Mouse (Mus musculus): Measurements from ENCODE around the gene Hspa1a.
"Not testable (repeated sequence)": the region's sequence is repeated elsewhere in the genome, so short reads cannot be mapped to it uniquely, and the experiment has no call there.

Gene Hspa1a

GRCm38 (mm10) chr17:34972069-34972749, at the start of gene Hspa1a, which contains the start of gene Hspa1l:
Gene Hspa1a, minus strand, starts transcription at chr17:34972156.
Gene Hspa1l, plus strand, starts transcription at chr17:34972703.
- DNase-seq (ENCODE audit: low spot score): peak; percentile 72

GRCm38 (mm10) chr17:35021163-35021808, 49.3 kb upstream of the Hspa1a start:
- DNase-seq (ENCODE audit: low spot score): peak; percentile 79

- DNase-seq (ENCODE audit: low spot score): no peak
Observed at GRCm38 (mm10) chr17:35020551-35020950, 48.6 kb upstream of the Hspa1a start.

DNA sequence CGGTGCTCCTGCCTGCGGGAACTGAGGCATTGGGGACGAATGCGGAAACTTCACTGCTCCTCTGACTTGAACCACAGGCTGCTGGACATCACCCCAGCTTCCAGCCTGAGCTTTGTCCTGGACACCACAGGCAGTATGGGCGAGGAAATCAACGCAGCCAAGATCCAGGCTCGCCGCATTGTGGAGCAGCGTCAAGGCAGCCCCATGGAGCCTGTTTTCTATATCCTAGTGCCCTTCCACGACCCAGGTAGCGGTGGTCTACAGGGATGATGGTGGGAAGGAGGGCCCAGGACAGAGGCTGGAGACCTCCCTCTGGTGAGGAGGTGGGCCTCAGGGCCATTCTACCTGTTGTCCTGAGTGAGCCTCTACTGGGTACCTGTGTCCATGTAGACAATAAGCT, 47.9 kb upstream of the Hspa1a start:
- DNase-seq (ENCODE audit: low spot score): no peak

GRCm38 (mm10) chr17:35018171-35018570, 46.2 kb upstream of the Hspa1a start:
- no peak for DNase-seq (ENCODE audit: low spot score)

DNA sequence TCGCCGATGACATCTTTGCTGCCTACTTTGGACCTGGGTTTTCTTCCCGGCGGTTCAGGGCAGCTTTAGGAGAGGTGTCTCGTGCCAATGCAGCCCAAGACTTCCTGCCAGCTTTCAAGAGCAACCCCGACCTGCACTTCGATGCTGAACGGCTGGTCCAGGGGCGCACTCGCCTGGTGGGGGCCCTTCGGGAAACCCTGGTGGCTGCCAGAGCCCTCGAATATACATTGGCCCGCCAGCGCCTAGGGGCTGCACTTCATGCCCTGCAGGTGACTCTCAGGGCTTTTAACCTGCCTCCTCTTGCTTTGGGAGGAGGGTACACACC, 45.7 kb upstream of the Hspa1a start:
- no peak for DNase-seq (ENCODE audit: low spot score)

DNA sequence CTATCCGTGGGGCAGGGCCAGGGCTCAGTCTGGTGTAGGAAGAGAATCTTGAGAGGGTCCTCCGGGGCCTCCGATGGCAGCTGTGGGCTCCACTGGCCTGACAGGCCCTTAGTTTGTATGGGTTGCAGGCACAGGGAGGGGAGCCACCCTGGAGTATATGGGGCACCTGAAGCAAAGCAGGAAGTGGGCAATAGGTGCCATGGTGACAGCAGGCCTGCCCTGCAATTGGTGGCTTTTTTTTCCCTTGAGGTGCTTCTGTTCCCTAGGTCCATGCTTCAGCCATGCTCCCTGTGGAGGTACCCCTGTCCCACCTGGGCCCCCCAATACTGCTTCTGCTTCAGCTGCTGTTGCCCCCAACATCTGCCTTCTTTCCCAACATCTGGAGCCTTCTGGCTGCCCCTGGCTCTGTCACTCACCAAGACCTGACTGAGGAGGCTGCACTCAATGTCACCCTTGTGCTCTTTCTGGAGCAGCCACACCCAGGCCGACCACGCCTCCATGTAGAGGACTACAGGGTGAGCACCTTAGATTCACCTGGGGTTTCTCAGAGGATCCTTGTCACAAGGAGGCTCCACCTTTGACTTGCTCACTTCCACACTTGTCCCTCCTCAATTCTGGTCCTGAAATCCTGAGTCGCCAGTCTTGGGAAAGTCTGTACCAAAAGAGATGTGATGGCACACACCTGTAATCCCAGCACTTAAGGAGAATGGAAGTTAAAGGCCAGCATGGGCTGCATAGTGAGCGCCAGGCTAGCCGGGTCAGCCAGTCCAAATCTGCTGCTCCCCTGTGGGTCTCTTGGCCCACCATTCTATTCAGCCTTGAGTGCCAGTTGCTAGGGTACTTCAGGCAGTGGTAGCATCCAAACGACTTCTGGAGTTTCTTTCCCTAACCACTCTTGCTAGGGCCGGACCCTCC, 45.1 kb upstream of the Hspa1a start:
- no peak for DNase-seq (ENCODE audit: low spot score)

- DNase-seq (ENCODE audit: low spot score): no peak
Observed at GRCm38 (mm10) chr17:35016376-35016775, 44.4 kb upstream of the Hspa1a start, which contains the start of gene Vwa7. Gene Vwa7, plus strand, starts transcription at chr17:35016579.

DNA sequence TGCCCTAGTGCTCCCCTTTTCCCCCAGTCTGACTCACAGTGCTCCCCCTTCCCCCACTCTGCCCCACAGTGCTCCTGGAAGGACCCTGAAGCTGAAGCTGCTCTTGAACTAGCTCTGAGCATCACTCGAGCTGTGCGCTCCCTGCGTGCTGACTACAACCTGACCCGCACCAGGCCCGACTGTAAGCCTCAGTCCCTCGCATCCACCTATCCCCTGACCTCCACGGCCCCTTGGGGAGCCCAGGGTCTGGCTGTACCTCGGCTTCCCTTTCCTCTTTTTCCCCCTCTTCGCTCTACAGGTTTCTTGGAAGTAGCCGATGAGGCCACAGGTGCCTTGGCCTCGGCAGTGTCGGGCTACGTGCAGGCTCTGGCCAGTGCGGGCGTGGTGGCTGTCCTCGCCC, 43.3 kb upstream of the Hspa1a start:
- no peak for DNase-seq (ENCODE audit: low spot score)

DNA sequence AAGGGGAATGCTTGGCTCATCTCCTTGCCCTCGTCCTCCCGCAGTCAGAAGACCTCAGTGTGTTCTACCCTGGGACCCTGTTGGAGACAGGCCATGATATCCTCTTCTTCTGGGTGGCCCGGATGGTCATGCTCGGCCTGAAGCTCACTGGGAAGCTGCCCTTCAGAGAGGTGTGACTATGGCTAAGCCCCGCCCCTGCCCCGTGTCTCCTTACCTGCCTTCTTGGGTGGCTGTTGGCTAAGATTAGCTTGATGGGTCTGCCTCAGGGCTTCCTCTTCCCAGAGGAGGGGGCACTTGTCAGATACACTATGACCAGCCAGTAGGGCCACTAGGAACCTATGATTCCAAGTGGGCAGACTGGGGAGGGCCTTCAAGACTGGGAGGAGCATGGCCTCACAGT, 41.3 kb upstream of the Hspa1a start:
- DNase-seq (ENCODE audit: low spot score): no peak

GRCm38 (mm10) chr17:35012430-35012829, 40.5 kb upstream of the Hspa1a start:
- DNase-seq (ENCODE audit: low spot score): no peak

- no peak for DNase-seq (ENCODE audit: low spot score)
Observed at GRCm38 (mm10) chr17:35011440-35011839, 39.5 kb upstream of the Hspa1a start.

DNA sequence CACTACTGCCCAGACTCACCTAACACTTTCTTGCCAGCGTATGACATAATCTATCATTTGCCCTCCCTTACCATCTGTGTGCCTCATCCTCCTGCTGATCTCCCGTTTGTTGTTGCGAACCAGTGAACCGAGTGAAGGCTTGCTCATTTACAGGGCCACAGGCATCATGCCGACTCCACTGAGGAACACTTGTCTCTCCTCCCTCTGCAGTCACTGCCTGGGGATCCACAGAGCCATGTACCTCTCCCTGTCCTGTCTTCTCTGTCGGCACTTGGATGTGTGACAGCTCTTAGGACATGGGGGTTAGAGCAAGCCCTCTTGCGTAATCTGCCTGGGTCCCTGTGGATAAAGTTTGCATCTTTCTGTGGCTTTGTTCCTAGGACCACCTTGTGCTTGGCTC, 37.6 kb upstream of the Hspa1a start:
- DNase-seq (ENCODE audit: low spot score): no peak

- no peak for DNase-seq (ENCODE audit: low spot score)
Observed at GRCm38 (mm10) chr17:35007387-35007991, 35.5 kb upstream of the Hspa1a start.

DNA sequence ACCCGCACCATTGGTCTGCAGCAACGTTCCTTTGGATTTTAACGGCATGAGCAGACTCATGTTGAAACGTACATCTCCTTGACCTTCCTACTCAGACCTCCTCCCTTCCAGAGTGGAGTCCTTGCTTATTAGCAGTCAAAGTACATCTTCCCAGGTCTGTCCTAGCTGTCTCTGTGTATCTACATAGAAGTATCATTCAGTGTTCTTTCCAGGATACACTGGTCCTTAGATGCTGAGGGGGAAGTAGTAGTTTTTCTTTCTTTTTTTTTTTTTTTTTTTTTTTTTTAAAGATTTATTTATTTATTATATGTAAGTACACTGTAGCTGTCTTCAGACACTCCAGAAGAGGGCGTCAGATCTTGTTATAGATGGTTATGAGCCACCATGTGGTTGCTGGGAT, 33.9 kb upstream of the Hspa1a start:
- not testable (repeated sequence) for DNase-seq (ENCODE audit: low spot score)

GRCm38 (mm10) chr17:35005158-35005557, 33.2 kb upstream of the Hspa1a start:
- no peak for DNase-seq (ENCODE audit: low spot score)

DNA sequence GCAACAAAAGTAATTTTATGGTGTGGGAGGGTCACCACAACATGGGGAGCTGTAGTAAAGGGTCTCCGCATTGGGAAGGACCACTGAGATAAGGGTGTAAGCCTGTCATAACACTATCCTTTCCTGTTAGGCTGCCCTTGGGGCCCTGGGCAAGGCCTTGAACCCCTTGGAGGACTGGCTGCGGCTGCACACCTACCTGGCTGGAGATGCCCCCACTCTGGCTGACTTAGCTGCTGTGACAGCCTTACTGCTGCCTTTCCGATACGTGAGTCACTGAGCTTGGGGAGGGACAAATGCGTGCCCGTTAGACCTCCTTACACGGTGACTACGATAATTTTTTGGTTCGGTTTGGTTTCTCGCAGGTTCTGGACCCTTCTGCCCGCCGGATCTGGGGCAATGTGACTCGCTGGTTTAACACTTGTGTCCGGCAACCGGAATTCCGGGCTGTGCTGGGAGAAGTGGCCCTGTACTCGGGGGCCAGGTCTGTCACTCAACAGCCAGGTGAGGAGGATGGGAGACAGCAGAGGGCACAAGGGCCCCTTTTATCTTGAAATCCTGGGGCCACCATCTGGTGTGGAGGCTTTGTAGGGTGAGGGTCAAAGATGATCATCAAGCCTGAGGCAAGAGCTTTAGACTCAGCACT, 32.2 kb upstream of the Hspa1a start:
- DNase-seq (ENCODE audit: low spot score): no peak

- no peak for DNase-seq (ENCODE audit: low spot score)
Observed at GRCm38 (mm10) chr17:35003022-35003838, 31.3 kb upstream of the Hspa1a start.

GRCm38 (mm10) chr17:35002153-35002865, 30.4 kb upstream of the Hspa1a start:
- DNase-seq (ENCODE audit: low spot score): no peak

GRCm38 (mm10) chr17:35001452-35002152, 29.6 kb upstream of the Hspa1a start:
- DNase-seq (ENCODE audit: low spot score): no peak

Data from spleen, adult 12 weeks (tissue).